Mouse (Mus musculus) CD4-positive, CD25-positive, alpha-beta regulatory T cell, adult 2 months (primary cell): ENCODE data around the gene Camkk1.

ENCODE experiments used
- DNase-seq: peaks from one replicate; pipeline ENCODE4 v3.0.0-alpha.2; 2012; ENCODE audit warnings: low read depth, low spot score

Camkk1 gene

GRCm38 (mm10) chr11:73049335-73049734 lies 30.5 kb downstream of the Camkk1 start:
- peak; percentile 82 for DNase-seq

- no peak for DNase-seq
Measured at GRCm38 (mm10) chr11:73052795-73053194, 34.0 kb downstream of the Camkk1 start.

- no peak for DNase-seq
Measured at GRCm38 (mm10) chr11:73057701-73058100, 38.9 kb downstream of the Camkk1 start.

- no peak for DNase-seq
Measured at GRCm38 (mm10) chr11:73059630-73060029, 40.8 kb downstream of the Camkk1 start.

- no peak for DNase-seq
Measured at GRCm38 (mm10) chr11:73061413-73061812, 42.6 kb downstream of the Camkk1 start.

GRCm38 (mm10) chr11:73071839-73072238 lies 53.0 kb downstream of the Camkk1 start:
- peak; percentile 80 for DNase-seq

- no peak for DNase-seq
Measured at GRCm38 (mm10) chr11:73076295-73076694, 57.5 kb downstream of the Camkk1 start.

GRCm38 (mm10) chr11:73076733-73077132 lies 57.9 kb downstream of the Camkk1 start:
- DNase-seq: no peak

- no peak for DNase-seq
Measured at GRCm38 (mm10) chr11:73077211-73077720, 58.5 kb downstream of the Camkk1 start.

- no peak for DNase-seq
Measured at GRCm38 (mm10) chr11:73078615-73079014, 59.8 kb downstream of the Camkk1 start.

- no peak for DNase-seq
Measured at GRCm38 (mm10) chr11:73080306-73080705, 61.5 kb downstream of the Camkk1 start.

- DNase-seq: peak; percentile 70
Measured at GRCm38 (mm10) chr11:73084303-73084702, 65.5 kb downstream of the Camkk1 start.

- DNase-seq: no peak
Measured at GRCm38 (mm10) chr11:73084804-73085231, 66.0 kb downstream of the Camkk1 start.

GRCm38 (mm10) chr11:73085391-73085790 lies 66.6 kb downstream of the Camkk1 start:
- DNase-seq: peak; percentile 45

GRCm38 (mm10) chr11:73087700-73088480 lies 69.1 kb downstream of the Camkk1 start:
- no peak for DNase-seq

GRCm38 (mm10) chr11:73090283-73090682 lies 71.5 kb downstream of the Camkk1 start, which contains the start of gene Itgae:
Itgae (plus strand) TSS chr11:73090583.
- peak; percentile 36 for DNase-seq

GRCm38 (mm10) chr11:73090826-73091225 lies 72.0 kb downstream of the Camkk1 start:
- no peak for DNase-seq
